Mouse (Mus musculus): ENCODE measurements at regions not wholly inside any gene's neighbourhood (a gene's known extent, or its start where the extent isn't known, plus 50 kb on each side); places are given as distances from the start of the nearest gene placed in this dataset.

GRCm38 (mm10) chr5:97203646-97204045 lies 92.2 kb upstream of the Paqr3 start:
- in situ Hi-C loops (cut with MboI; ENCODE audit: low pct_ligation_motif_present, low pct_unique_long_range_greater_than_20kb, low sequenced_read_pairs), result no loop called here
- Histone ChIP-seq H3K4me2 (ENCODE audit: insufficient read depth, low read depth, poor library complexity, severe bottlenecking) (no peak overlapping the region), H3K9me3 (replicated peaks; ENCODE audit: low read length) (no peaks in the 10 kb centered on the region), H3K27ac (ENCODE audit: insufficient read depth, low read depth) (no peak overlapping the region), H3K4me3 (replicated peaks in 1 of 3; ENCODE audit: low read depth in 2 of 3, low read length in 2 of 3, poor library complexity in 1 of 3) (no peak overlapping the region), H3K27me3 (replicated peaks) (no peaks in the 10 kb centered on the region), H3K9ac (ENCODE audit: insufficient read depth, low read depth) (no peak overlapping the region), H3K79me2 (replicated peaks; ENCODE audit: control insufficient read depth, extremely low read depth, insufficient read depth, poor library complexity, severe bottlenecking) (no peaks in the 10 kb centered on the region), H3K36me3 (replicated peaks in 1 of 2; ENCODE audit: control insufficient read depth in 1 of 2, insufficient read depth in 1 of 2, low read length in 1 of 2) (no peaks in the 10 kb centered on the region), H3K4me1 (ENCODE audit: control insufficient read depth in 1 of 2, insufficient read depth in 2 of 2) (no peaks in the 10 kb centered on the region; a peak in 1 of 4 replicates)
- TF ChIP-seq UBTF (IDR thresholded peaks at IDR 0.05; ENCODE audit: low read depth, low read length) (no peak), POLR2AphosphoS2 (IDR thresholded peaks at IDR 0.05; ENCODE audit: low read depth, low read length) (no peak), MEF2A (IDR thresholded peaks at IDR 0.05; ENCODE audit: borderline replicate concordance, low read depth, low read length) (no peak), JUND (conservative IDR thresholded peaks at IDR 0.05; ENCODE audit: low read depth, low read length) (no peak), RAD21 (IDR thresholded peaks at IDR 0.05; ENCODE audit: low read depth, low read length) (no peak), IRF4 (IDR thresholded peaks at IDR 0.05; ENCODE audit: low read depth, low read length) (no peak), MAZ (IDR thresholded peaks at IDR 0.05; ENCODE audit: low read depth, low read length) (no peak), NRF1 (IDR thresholded peaks at IDR 0.05; ENCODE audit: low read depth, low read length) (no peak), MXI1 (IDR thresholded peaks at IDR 0.05; ENCODE audit: low read depth, low read length) (no peak), CHD2 (IDR thresholded peaks at IDR 0.05; ENCODE audit: low read length) (no peak)
- dilution Hi-C loops (cut with MboI; ENCODE audit: extremely low pct_ligation_motif_present, extremely low pct_unique_long_range_greater_than_20kb, low sequenced_read_pairs), result no loop called here
- DNase-seq (ENCODE audit: extremely low read depth), result no peak

DNA sequence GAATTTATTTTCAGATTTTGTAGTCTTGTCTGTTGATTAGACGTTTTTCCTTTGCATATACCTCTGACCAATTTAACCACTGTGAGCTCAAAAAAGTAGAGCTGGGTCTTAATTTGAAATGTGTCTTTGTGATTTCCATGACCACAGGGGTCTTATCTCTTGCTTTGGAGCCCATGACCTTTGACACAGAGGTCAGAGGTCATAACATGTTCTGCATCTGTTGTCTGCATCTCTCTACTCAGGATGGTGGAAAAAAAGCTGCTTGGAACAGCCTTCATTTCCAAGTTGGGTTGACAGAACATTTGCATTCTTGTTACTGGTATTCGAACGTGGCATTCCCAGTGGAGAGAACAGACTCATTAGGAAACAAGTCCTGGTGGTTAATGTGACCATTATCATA lies 91.2 kb upstream of the Paqr3 start:
- TF ChIP-seq USF2 (conservative IDR thresholded peaks at IDR 0.05; ENCODE audit: low read depth, low read length) (no peak), ZNF384 (IDR thresholded peaks at IDR 0.05; ENCODE audit: low read depth, low read length) (no peak), NELFE (IDR thresholded peaks at IDR 0.05; ENCODE audit: low read depth, low read length) (no peak), CHD1 (IDR thresholded peaks at IDR 0.05; ENCODE audit: low read depth, low read length) (no peak), POLR2A (IDR thresholded peaks at IDR 0.05; ENCODE audit: low read depth, low read length) (no peak), UBTF (IDR thresholded peaks at IDR 0.05; ENCODE audit: low read depth, low read length) (no peak), TCF12 (IDR thresholded peaks at IDR 0.05; ENCODE audit: low read depth, low read length) (no peak), PAX5 (IDR thresholded peaks at IDR 0.05; ENCODE audit: low read length) (no peak), CTCF (conservative IDR thresholded peaks at IDR 0.05 in 1 of 2, IDR thresholded peaks at IDR 0.05 in 1 of 2; ENCODE audit: low read depth in 2 of 2, low read length in 2 of 2) (no peak), KAT2A (IDR thresholded peaks at IDR 0.05; ENCODE audit: insufficient replicate concordance, low read length) (no peak), MXI1 (IDR thresholded peaks at IDR 0.05; ENCODE audit: low read depth, low read length) (no peak), BHLHE40 (IDR thresholded peaks at IDR 0.05; ENCODE audit: low read depth, low read length) (no peak), MAZ (IDR thresholded peaks at IDR 0.05; ENCODE audit: low read depth, low read length) (no peak)
- Histone ChIP-seq H3K9me3 (replicated peaks; ENCODE audit: low read length) (no peaks in the 10 kb centered on the region), H3K27me3 (replicated peaks) (no peaks in the 10 kb centered on the region), H3K27ac (ENCODE audit: insufficient read depth, low read depth) (no peak overlapping the region), H3K4me3 (replicated peaks in 1 of 3; ENCODE audit: low read depth in 2 of 3, low read length in 2 of 3, poor library complexity in 1 of 3) (no peak overlapping the region), H3K4me2 (ENCODE audit: insufficient read depth, low read depth, poor library complexity, severe bottlenecking) (no peak overlapping the region), H3K36me3 (replicated peaks in 1 of 2; ENCODE audit: control insufficient read depth in 1 of 2, insufficient read depth in 1 of 2, low read length in 1 of 2) (no peaks in the 10 kb centered on the region), H3K79me2 (replicated peaks; ENCODE audit: control insufficient read depth, extremely low read depth, insufficient read depth, poor library complexity, severe bottlenecking) (no peaks in the 10 kb centered on the region), H3K9ac (ENCODE audit: insufficient read depth, low read depth) (no peak overlapping the region), H3K4me1 (ENCODE audit: control insufficient read depth in 1 of 2, insufficient read depth in 2 of 2) (no peaks in the 10 kb centered on the region; a peak in 1 of 4 replicates)
- dilution Hi-C loops (cut with MboI; ENCODE audit: extremely low pct_ligation_motif_present, extremely low pct_unique_long_range_greater_than_20kb, low sequenced_read_pairs) (no loop called here), in situ Hi-C loops (cut with MboI; ENCODE audit: low pct_ligation_motif_present, low pct_unique_long_range_greater_than_20kb, low sequenced_read_pairs) (no loop called here)
- no peak for DNase-seq (ENCODE audit: extremely low read depth)
